Mouse (Mus musculus) kidney, postnatal 4 days (tissue): ENCODE data around the gene Adgrl1.
"Not testable (repeated sequence)": the region's sequence is repeated elsewhere in the genome, so short reads cannot be mapped to it uniquely, and the experiment has no call there.

ENCODE experiments used
- DNase-seq, 2 experiments: peaks; one replicate each; pipeline ENCODE4 v3.0.0; 2021; ENCODE audit warnings: mixed read lengths in 2 of 2

Gene Adgrl1

GRCm38 (mm10) chr8:83955106-83955957 is 55.4 kb downstream of the Adgrl1 start, which contains the start of the genes Gm10644 and Asf1b:
Gm10644 (minus strand) TSS chr8:83955205.
Asf1b (plus strand) TSS chr8:83955507.
- DNase-seq, result peak; percentile 99 to 100

GRCm38 (mm10) chr8:83955958-83956218 is 56.0 kb downstream of the Adgrl1 start:
- no peak for DNase-seq

- DNase-seq, result no peak
Observed at GRCm38 (mm10) chr8:83956789-83957188, 56.9 kb downstream of the Adgrl1 start.

- DNase-seq, result no peak
Observed at GRCm38 (mm10) chr8:83964015-83964765, 64.3 kb downstream of the Adgrl1 start.

GRCm38 (mm10) chr8:83967701-83968100 is 67.8 kb downstream of the Adgrl1 start:
- no peak for DNase-seq

- no peak for DNase-seq
Observed at GRCm38 (mm10) chr8:83971121-83971520, 71.2 kb downstream of the Adgrl1 start.

- no peak for DNase-seq
Observed at GRCm38 (mm10) chr8:83971661-83972060, 71.8 kb downstream of the Adgrl1 start.

GRCm38 (mm10) chr8:83972150-83973120 is 72.5 kb downstream of the Adgrl1 start, which contains the start of gene Prkaca:
Prkaca (plus strand) TSS chr8:83972993.
- peak; percentile 97 to 99 for DNase-seq

GRCm38 (mm10) chr8:83973161-83974031 is 73.5 kb downstream of the Adgrl1 start:
- peak; percentile 37 to 40 for DNase-seq

- DNase-seq, result no peak
Observed at GRCm38 (mm10) chr8:83974521-83974920, 74.6 kb downstream of the Adgrl1 start.

- DNase-seq, result no peak
Observed at GRCm38 (mm10) chr8:83976101-83976630, 76.3 kb downstream of the Adgrl1 start.

- DNase-seq, result no peak
Observed at GRCm38 (mm10) chr8:83976779-83977350, 77.0 kb downstream of the Adgrl1 start.

- peak in 1 of 2 experiments; percentile 34 for DNase-seq
Observed at GRCm38 (mm10) chr8:83977646-83978045, 77.7 kb downstream of the Adgrl1 start.

- DNase-seq, result no peak
Observed at GRCm38 (mm10) chr8:83978200-83978599, 78.3 kb downstream of the Adgrl1 start.

- DNase-seq, result no peak
Observed at GRCm38 (mm10) chr8:83980250-83980649, 80.3 kb downstream of the Adgrl1 start.

GRCm38 (mm10) chr8:83980845-83981244 is 80.9 kb downstream of the Adgrl1 start:
- no peak for DNase-seq

GRCm38 (mm10) chr8:83981533-83981932 is 81.6 kb downstream of the Adgrl1 start:
- DNase-seq, result no peak

GRCm38 (mm10) chr8:83982449-83982848 is 82.5 kb downstream of the Adgrl1 start:
- no peak for DNase-seq

GRCm38 (mm10) chr8:83983222-83983621 is 83.3 kb downstream of the Adgrl1 start:
- not testable (repeated sequence) for DNase-seq

- no peak for DNase-seq
Observed at GRCm38 (mm10) chr8:83989243-83989642, 89.3 kb downstream of the Adgrl1 start.

- DNase-seq, result no peak
Observed at GRCm38 (mm10) chr8:83990170-83990569, 90.3 kb downstream of the Adgrl1 start.
